Mouse (Mus musculus) embryonic facial prominence, embryonic 10.5 days (tissue): ENCODE data around the gene Chd5. TPM values are rescaled to one million over a fixed set of nuclear protein-coding genes. Genes with fewer than 3 reads are reported as not detected.

Experiments
- DNase-seq: peaks from one replicate; pipeline ENCODE4 v3.0.0-alpha.2; 2017; ENCODE audit warnings: low spot score
- H3K27ac ChIP-seq: fragments of 300-500 bp; sonication (generic); replicated peaks from 2 replicates; pipeline ENCODE4 v1.5.1; 2016; ENCODE audit warnings: mild to moderate bottlenecking
- H3K27me3 ChIP-seq: fragments of 300-500 bp; sonication (generic); replicated peaks from 2 replicates; pipeline ENCODE4 v1.6.1; 2016; ENCODE audit warnings: low read depth, mild to moderate bottlenecking; ENCODE audit not compliant: poor library complexity, severe bottlenecking
- H3K36me3 ChIP-seq: fragments of 300-500 bp; sonication (generic); replicated peaks from 2 replicates; pipeline ENCODE4 v1.6.1; 2016; ENCODE audit warnings: mild to moderate bottlenecking, moderate library complexity
- H3K4me1 ChIP-seq: fragments of 300-500 bp; sonication (generic); 2 replicates; pipeline ENCODE4 v1.6.1; 2016
- H3K4me3 ChIP-seq: fragments of 300-500 bp; sonication (generic); 2 replicates; pipeline ENCODE4 v1.5.1; 2016; ENCODE audit warnings: mild to moderate bottlenecking, moderate library complexity
- H3K9me3 ChIP-seq: fragments of 300-500 bp; sonication (generic); 2 replicates; pipeline ENCODE4 v1.6.1; 2016; ENCODE audit warnings: mild to moderate bottlenecking
- WGBS: fragments of 180-500 bp; shearing (Covaris S2); methylation state at CpG from one replicate; pipeline ENCODE4 v1.1.7; 2016; 5-methylcytosine and 5-hydroxymethylcytosine counted together
- polyA plus RNA-seq: library from polyadenylated mRNA; unstranded; fragments of >200 nt; fragmentation: Nextera tagmentation; extraction: Ambion mirVana; gene quantifications from 2 replicates; pipeline ENCODE4 v1.2.1, GENCODE M21; 2016

Gene Chd5
- polyA plus RNA-seq, 1 experiment from 2014 or later, result 0.05 TPM

GRCm38 (mm10) chr4:152302012-152302411, 36.4 kb upstream of the Chd5 start:
- no peak overlapping the region for H3K27ac ChIP-seq
- H3K4me1 ChIP-seq, result peaks cover 16% of the 10 kb centered on the region
- peaks cover 70% of the 10 kb centered on the region for H3K36me3 ChIP-seq
- no peak overlapping the region for H3K4me3 ChIP-seq
- WGBS, result 74% methylated on average over 11 of the region's 11 CpGs
- 0 out of 2 replicates have a peak, but pooled peaks cover 6% of the 10 kb centered on the region for H3K27me3 ChIP-seq
- H3K9me3 ChIP-seq, result no peaks in the 10 kb centered on the region
- no peak for DNase-seq

GRCm38 (mm10) chr4:152303172-152303571, 35.3 kb upstream of the Chd5 start:
- H3K4me3 ChIP-seq, result no peak overlapping the region
- H3K27me3 ChIP-seq, result 0 out of 2 replicates have a peak, but pooled peaks cover 6% of the 10 kb centered on the region
- no peaks in the 10 kb centered on the region for H3K9me3 ChIP-seq
- WGBS, result 93% methylated on average over 10 of the region's 10 CpGs
- H3K36me3 ChIP-seq, result peaks cover 77% of the 10 kb centered on the region
- H3K4me1 ChIP-seq, result peaks cover 8% of the 10 kb centered on the region
- H3K27ac ChIP-seq, result no peak overlapping the region
- no peak for DNase-seq

DNA sequence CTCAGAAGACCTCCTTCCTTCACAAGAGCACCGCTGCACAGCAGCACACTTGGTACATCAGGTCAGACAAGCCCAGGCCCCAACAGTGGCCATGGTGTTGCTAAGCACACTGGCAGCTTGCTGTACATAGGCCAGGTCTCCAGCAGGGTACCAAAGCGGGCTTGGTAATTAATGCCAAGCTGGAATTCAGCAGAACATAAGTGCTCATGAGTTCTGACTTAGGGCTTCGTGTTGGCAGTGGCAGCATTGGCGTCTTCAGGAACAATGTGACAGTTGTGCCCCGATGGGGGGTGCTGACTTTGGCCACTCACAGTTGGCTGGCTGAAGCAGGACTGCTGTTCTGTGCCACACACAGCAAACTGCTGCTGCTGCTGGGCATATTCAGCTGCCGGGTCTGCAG, 33.8 kb upstream of the Chd5 start:
- Histone ChIP-seq H3K27me3 (peaks cover 11% of the 10 kb centered on the region), H3K36me3 (peaks cover 81% of the 10 kb centered on the region), H3K4me1 (no peaks in the 10 kb centered on the region), H3K27ac (no peak overlapping the region), H3K4me3 (no peak overlapping the region), H3K9me3 (no peaks in the 10 kb centered on the region)
- no peak for DNase-seq
- WGBS, result 95% methylated on average over 6 of the region's 6 CpGs

DNA sequence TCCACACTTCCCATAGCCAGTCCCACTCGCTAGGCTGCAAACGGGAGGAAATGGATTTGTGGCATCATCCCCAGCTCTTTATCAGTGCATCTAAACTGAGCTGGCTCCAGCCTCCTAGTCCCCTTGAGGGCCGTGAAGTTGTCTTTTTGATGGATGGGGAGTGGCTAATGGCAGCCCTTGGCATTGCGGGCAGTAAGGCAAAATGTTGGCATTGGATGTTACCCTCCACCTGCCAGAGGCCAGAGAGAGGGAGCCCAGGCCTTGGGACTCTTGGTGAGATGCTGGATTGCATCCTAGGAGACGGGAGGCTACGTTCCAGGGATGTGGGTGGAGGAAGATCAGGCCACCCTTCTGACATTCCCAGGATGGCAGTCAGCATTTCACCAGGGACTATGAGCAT, 32.5 kb upstream of the Chd5 start:
- Histone ChIP-seq H3K4me1 (no peaks in the 10 kb centered on the region), H3K4me3 (no peak overlapping the region), H3K9me3 (no peaks in the 10 kb centered on the region), H3K27me3 (peaks cover 24% of the 10 kb centered on the region), H3K36me3 (peaks cover 68% of the 10 kb centered on the region), H3K27ac (no peak overlapping the region)
- no peak for DNase-seq
- 89% methylated on average over 6 of the region's 6 CpGs for WGBS

DNA sequence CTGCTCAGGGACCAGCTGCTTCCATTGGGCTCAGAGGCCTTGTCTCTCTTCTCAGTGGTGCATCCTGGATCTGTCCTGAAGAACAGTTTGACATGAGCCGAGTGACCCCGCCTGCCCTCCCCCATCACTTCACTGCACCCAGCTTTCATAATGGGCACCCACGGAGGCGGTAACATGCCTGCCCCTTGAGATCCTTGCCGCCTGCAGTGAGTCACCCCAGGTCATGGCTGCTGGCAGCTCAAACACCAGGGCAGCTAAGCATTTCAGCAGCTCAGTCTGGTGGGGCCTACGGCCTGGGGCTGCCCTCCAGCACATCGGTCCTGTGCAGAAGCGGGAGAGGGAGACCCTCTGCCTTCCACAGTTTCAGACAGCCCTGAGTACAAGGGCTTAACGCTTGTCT, 30.9 kb upstream of the Chd5 start:
- Histone ChIP-seq H3K4me3 (no peak overlapping the region), H3K36me3 (peaks cover 53% of the 10 kb centered on the region), H3K27me3 (peaks cover 39% of the 10 kb centered on the region), H3K27ac (no peak overlapping the region), H3K4me1 (peaks cover 8% of the 10 kb centered on the region), H3K9me3 (no peaks in the 10 kb centered on the region)
- 79% methylated on average over 9 of the region's 9 CpGs for WGBS
- no peak for DNase-seq

- Histone ChIP-seq H3K36me3 (peaks cover 15% of the 10 kb centered on the region), H3K27me3 (peaks cover 86% of the 10 kb centered on the region), H3K4me1 (peaks cover 36% of the 10 kb centered on the region), H3K27ac (no peak overlapping the region), H3K9me3 (no peaks in the 10 kb centered on the region), H3K4me3 (peak overlapping the region; percentile 54)
- 2% methylated on average over 14 of the region's 14 CpGs for WGBS
- DNase-seq, result no peak
Observed at GRCm38 (mm10) chr4:152312186-152312585, 26.3 kb upstream of the Chd5 start.

- H3K36me3 ChIP-seq, result peaks cover 8% of the 10 kb centered on the region
- H3K4me1 ChIP-seq, result peaks cover 39% of the 10 kb centered on the region
- peak overlapping the region; percentile 54 for H3K4me3 ChIP-seq
- under 1% methylated on average over 29 of the region's 29 CpGs for WGBS
- H3K27ac ChIP-seq, result no peak overlapping the region
- H3K27me3 ChIP-seq, result peaks cover 96% of the 10 kb centered on the region
- H3K9me3 ChIP-seq, result no peaks in the 10 kb centered on the region
- DNase-seq, result peak; percentile 58
Observed at GRCm38 (mm10) chr4:152313211-152313632, 25.2 kb upstream of the Chd5 start.

GRCm38 (mm10) chr4:152313934-152314333, 24.5 kb upstream of the Chd5 start:
- H3K4me1 ChIP-seq, result peaks cover 46% of the 10 kb centered on the region
- peak; percentile 58 for DNase-seq

DNA sequence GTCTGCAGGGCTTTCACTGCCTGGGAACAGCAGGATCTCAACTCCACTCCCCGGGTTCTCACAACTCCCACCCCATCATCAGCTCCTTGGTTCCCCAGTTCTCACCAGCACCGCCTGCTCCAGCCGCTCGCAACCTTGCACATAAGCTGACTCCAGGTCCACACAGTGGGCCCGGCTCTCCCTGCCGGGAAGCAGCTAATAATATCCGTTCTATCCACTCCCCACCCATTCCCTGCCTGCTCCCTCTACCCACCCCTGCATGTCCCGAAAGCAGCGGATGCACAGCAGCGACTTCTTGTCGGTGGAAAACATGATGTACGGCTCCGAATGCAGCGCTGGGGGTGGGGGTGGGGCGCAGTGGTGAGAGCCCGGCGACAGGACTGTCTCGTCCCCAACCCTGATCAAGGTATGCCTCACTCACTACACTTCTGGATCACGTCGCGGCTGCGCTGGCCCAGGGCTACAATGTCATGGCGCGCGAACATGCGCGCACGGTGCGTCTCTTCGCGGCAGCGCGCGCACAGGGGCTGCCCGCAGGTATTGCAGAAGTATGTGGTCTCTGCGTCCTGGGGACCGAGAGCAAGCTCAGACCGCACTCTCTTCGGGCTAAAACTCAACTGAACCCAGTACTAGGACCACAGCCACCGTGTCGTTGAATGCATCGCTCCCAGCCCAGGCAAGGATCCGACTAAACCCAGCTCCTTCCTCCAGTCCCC, 22.8 kb upstream of the Chd5 start:
- peaks cover 47% of the 10 kb centered on the region for H3K4me1 ChIP-seq

More at GRCm38 (mm10) chr4:152313934-152314333, 24.5 kb upstream of the Chd5 start:
- Histone ChIP-seq H3K27me3 (peaks cover 100% of the 10 kb centered on the region), H3K27ac (no peak overlapping the region), H3K4me3 (peak overlapping the region; percentile 54), H3K9me3 (no peaks in the 10 kb centered on the region), H3K36me3 (peaks cover 3% of the 10 kb centered on the region)

DNA sequence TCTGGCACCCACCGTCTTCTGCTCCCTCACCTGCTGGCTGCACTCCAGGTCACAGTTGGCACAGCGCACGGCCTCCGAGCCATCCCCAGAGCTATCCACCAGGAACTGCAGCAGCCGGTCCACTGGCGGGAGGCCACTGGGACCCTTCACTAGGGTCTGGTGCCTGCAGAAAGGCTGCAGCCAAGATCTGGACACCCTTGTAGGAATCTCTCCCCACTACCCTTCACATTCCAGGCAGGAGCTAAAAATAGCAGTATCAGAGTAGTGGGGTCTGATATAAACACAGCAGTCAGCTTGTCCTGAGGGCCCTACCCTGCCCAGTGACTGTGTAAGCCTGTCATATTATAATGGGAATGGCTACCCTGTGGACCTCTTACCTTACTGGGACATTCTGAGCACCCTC, 20.8 kb upstream of the Chd5 start:
- Histone ChIP-seq H3K4me1 (peaks cover 43% of the 10 kb centered on the region), H3K27me3 (peaks cover 76% of the 10 kb centered on the region), H3K36me3 (no peaks in the 10 kb centered on the region), H3K27ac (no peak overlapping the region), H3K4me3 (no peak overlapping the region), H3K9me3 (no peaks in the 10 kb centered on the region)
- DNase-seq, result no peak
- 81% methylated on average over 6 of the region's 6 CpGs for whole genome bisulfite sequencing

More for the DNA sequence above, 22.8 kb upstream of the Chd5 start:
- Histone ChIP-seq H3K27me3 (peaks cover 89% of the 10 kb centered on the region), H3K4me3 (peak overlapping the region; percentile 48), H3K9me3 (no peaks in the 10 kb centered on the region), H3K27ac (no peak overlapping the region), H3K36me3 (no peaks in the 10 kb centered on the region)
- 1% methylated on average over 43 of the region's 43 CpGs for WGBS
- DNase-seq, result peak; percentile 45

- no peaks in the 10 kb centered on the region for H3K36me3 ChIP-seq
- WGBS, result 4% methylated on average over 26 of the region's 26 CpGs
- H3K27ac ChIP-seq, result no peak within 1 kb of the TSS
- H3K4me1 ChIP-seq, result peaks cover 36% of the 10 kb centered on the region
- no peaks in the 10 kb centered on the region for H3K9me3 ChIP-seq
- peaks cover 65% of the 10 kb centered on the region for H3K27me3 ChIP-seq
- peak within 1 kb of the TSS; percentile 46 for H3K4me3 ChIP-seq
- DNase-seq, result peak; percentile 66
Observed at GRCm38 (mm10) chr4:152318517-152319234, 19.8 kb upstream of the Chd5 start, which contains the start of gene Rnf207. TSS of gene Rnf207 (minus strand) at chr4:152318993.

- H3K4me1 ChIP-seq, result peaks cover 19% of the 10 kb centered on the region
- H3K36me3 ChIP-seq, result no peaks in the 10 kb centered on the region
- no peaks in the 10 kb centered on the region for H3K9me3 ChIP-seq
- H3K27me3 ChIP-seq, result peaks cover 38% of the 10 kb centered on the region
- DNase-seq, result no peak
- no peak overlapping the region for H3K4me3 ChIP-seq
- H3K27ac ChIP-seq, result no peak overlapping the region
- WGBS, result 53% methylated on average over 5 of the region's 5 CpGs
Observed at GRCm38 (mm10) chr4:152321464-152321863, 17.0 kb upstream of the Chd5 start.
